Mouse (Mus musculus) heart, adult 9 months (tissue): ENCODE results near the gene Mpv17l.
"Not testable (repeated sequence)": the region's sequence is repeated elsewhere in the genome, so short reads cannot be mapped to it uniquely, and the experiment has no call there.

Experiments used
- DNase-seq, 2 experiments: peaks; one replicate each; pipeline ENCODE4 v3.0.0; 2022; ENCODE audit warnings: low spot score in 2 of 2

Gene Mpv17l

DNA sequence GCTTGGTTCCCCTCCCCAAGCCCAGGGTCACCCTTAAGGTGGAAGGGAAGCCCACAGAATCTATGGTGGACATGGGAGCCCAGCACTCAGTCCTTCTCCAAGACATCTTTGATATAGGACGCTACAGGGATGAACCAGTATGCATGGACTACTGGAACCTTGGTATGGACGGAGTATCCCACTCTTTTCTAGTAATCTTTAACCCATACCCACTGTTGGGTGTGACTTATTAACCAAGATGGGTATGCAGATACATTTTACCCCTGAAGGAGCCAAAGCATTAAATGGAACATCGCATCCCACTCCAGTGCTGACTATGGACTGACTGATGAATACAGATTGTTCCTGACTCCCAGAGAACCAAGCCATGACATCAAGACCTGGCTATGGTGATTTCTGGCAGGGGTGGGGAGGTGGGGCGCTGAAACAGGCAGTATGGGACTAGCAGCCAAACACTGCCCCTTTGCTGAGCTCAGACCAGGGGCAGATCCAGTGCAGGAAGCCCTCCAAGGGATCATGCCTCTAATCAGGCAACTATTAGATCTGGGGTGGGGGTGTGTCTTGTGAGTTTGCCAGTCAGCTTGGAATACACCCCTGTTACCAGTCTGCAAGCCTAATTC is 24.6 kb downstream of the Mpv17l start:
- no peak for DNase-seq

DNA sequence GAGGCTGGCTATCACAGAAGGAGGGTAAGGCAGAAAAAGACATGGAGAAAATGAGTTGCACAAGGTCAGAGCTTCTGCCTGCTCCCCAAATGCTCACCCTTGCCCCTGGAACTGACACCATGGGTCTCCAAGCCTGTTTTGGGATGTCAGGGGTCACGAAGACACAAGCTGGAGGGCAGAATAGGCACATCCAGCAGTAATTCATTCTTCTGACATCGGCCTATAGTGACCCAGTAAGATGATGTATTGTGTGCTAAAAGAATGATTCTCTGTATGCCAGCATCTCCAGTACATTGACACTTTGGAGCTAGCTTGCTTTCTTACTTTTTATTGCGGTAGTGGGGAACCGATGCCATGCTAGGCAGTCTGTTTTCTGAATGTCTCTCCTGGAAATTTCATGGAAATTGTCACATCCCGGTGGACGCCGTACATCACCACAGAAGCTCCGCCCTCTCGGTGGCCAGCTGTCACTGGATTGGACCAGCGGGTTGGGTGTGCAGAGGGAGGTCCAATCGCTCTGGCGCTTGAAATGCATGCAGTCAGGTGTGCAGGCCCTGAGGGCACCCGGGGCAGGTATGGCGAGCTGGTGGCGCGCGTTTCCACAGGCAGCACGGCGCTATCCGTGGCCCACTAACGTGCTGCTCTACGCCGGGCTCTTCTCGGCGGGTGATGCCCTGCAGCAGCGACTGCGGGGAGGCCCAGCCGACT is 37.3 kb downstream of the Mpv17l start:
- DNase-seq, result peak in 1 of 2 experiments; percentile 6

DNA sequence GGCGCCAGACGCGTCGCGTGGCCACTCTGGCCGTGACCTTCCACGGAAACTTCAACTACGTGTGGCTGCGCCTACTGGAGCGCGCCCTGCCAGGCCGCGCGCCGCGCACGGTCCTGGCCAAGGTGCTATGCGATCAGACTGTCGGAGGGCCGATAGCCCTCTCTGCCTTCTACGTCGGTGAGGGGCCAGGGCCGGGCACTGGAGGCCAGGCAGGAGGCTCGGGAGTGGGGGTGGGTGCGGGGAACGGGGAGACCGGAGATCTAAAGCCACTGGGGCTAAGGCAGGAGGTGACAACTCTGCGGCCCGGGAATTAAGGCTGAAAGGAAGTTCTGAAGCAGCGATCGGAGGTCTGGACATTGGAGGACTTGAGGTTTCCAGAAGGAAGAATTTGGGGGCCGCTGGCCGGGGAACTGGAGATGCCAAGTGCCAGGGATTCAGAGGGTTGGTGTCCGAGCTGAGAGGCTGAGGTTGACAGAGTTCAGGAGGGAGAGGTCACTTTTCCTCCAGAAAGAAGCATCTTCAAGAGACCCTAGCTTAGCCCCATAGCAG is 38.0 kb downstream of the Mpv17l start:
- no peak for DNase-seq

- DNase-seq, result no peak
Observed at GRCm38 (mm10) chr16:13944178-13944577, 41.2 kb downstream of the Mpv17l start.

DNA sequence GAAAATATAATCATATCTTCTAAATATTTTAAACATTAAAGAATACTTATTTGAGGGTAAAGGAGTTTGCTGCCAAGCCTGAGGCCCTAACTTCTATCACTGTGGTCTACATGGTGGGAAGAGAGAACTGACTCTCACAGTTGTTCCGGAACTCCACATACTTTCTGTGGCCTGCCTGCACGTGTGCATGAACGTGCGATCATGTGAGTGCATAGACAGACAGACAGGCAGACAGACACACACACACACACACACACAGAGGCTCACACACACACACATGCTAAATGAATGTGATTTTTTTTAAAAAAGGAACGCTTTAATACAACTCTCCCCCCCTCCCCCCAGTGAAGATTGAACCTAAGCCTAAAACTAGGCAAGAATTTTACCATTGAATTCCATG is 41.8 kb downstream of the Mpv17l start:
- no peak for DNase-seq

DNA sequence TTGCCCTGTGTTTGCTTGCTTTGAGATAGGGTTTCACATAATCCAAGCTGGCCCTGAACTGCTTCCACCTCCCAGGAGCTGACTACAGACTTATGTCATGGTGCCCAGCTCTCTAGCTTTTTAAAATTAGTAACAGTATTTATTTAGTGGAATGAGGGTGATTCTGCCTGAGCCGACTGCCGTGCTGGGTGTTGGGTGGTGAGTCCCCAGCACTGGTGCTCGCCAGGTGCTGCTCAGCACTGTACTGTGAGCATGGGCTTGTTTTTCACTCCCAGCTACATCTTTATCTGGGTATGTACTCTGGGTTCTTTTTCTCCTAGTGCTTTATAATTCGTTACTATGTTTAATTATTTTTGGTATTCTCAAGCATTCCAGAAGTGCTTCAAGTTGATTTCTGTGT is 42.2 kb downstream of the Mpv17l start:
- no peak for DNase-seq

GRCm38 (mm10) chr16:13946306-13946705 is 43.3 kb downstream of the Mpv17l start:
- DNase-seq, result no peak

DNA sequence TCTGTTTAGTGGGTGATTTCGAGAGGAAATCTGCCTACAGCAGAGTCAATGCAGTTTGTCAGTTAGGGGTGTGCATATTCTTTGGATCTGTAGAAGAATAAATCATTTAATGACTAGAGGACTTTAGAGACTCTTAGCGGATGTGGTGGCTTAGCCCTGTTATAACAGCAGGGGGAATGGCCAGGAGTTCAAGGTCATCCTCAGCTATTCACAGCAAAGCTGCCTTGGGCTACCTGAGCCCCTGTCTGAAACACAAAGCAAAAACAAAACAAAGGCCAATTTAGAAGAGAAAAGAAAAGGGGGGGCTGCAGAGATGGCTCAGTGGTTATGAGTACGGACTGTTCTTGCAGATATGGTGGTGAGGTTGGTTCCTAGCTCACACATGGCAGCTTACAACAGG is 48.3 kb downstream of the Mpv17l start:
- no peak for DNase-seq

DNA sequence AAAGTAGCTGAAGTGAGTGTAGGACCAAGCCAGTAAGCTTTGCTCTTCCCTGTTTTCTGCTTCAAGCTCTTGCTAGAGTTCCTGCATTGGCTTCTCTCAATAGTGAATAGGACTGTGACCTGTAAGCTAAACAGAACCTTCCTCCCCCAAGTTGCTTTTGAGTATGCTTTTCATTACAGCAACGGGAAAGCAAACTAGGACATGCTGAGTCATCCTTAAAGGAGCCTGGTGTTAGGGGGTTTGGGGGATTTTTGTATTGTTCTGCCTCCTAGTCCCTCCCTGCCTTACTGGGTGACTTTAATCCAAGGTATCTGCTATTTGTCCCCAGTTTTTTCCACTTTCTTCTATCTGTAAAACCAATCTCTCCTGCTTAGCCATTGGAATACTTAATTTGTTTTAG is 59.1 kb downstream of the Mpv17l start:
- no peak for DNase-seq

GRCm38 (mm10) chr16:13969096-13969495 is 66.1 kb downstream of the Mpv17l start:
- no peak for DNase-seq

DNA sequence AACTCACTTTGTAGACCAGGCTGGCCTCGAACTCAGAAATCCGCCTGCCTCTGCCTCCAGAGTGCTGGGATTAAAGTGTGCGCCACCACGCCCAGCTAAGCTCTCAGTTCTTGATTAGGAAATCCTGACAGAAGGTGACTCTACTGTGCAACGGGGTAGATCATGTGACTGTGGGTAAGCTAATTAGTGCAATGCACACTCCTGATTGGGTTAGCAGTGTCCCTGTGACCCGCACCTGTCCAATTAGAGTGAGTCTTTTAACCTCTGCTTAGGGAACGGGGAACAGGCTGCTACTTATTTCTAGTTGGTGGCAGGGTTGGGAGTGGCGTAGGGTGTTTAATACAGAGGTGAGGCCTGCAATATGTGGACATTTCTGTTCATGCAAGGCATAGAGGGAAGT is 69.1 kb downstream of the Mpv17l start:
- DNase-seq, result no peak

DNA sequence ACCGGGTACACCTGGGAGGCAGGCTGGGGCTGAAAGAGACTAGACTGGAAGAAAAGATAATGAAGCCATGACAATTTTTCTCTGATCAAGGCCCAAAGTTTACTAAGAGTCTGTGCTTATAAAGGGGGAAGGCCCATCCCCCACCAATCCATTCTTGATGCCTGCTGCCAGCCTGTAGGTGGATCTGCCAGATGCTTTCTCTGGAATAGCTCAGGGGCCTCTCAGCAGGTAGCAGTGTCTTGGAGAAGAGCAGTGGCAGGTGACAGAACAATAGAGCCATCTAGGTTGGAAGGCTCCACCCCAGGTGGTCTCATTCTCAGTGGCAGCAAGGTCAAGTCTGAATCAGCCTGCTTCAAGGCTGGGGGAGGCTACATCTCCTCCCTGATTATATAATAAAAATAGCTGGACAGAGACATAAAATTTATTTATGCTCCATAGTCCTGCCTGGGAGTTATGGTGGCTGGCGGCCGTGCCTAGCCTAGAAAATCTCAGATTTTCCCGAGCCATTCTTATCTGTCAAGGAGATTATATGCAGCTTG is 73.5 kb downstream of the Mpv17l start:
- DNase-seq, result not testable (repeated sequence)

DNA sequence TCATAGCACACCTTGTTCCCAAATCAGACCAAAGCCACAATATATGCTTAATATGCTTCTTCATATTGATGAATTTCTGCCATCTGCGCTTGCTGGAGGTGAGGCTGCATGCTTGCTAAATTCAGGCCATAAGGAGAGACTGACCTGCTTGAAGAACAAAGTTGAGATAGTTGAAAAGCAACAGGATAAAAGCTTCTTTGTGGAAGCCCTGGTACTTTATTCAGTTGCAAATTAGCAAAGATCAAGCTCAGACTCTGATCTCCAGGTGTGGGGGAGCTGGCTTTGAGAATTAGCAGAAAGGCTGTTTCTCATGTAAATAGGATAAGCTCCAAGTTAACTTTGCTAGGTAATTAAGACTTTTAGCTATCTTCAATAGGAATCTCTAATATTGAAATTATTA is 74.1 kb downstream of the Mpv17l start:
- DNase-seq, result not testable (repeated sequence)

DNA sequence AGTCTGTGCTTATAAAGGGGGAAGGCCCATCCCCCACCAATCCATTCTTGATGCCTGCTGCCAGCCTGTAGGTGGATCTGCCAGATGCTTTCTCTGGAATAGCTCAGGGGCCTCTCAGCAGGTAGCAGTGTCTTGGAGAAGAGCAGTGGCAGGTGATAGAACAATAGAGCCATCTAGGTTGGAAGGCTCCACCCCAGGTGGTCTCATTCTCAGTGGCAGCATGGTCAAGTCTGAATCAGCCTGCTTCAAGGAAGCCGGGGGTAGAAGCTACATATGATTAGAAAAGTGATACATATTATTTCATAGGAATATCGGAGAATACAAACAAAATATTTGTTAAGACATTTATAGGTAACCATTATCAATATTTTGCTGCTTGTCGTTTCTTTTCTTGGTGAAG is 78.8 kb downstream of the Mpv17l start:
- DNase-seq, result not testable (repeated sequence)

DNA sequence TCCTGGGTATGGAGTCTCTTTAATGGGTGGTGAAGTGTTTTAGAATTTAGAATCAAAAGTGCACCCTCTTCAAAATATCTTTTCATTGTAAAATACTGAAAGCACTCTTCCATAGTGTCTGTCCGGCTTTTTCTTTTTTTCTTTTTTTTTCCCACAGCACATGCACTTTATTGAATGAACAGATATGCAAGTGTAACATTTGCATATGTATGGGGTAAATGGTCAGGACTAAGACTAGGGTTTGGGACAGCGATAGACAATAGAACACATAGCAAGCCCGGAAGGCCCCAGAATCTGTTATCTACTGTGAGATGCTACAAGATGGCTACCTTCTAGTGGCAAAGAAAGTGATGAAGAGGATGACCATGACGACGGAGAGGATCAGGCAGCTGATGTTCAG is 80.2 kb downstream of the Mpv17l start:
- DNase-seq, result no peak

GRCm38 (mm10) chr16:13986197-13986573 is 83.2 kb downstream of the Mpv17l start:
- no peak for DNase-seq

GRCm38 (mm10) chr16:13986574-13987478 is 83.9 kb downstream of the Mpv17l start, which contains the start of the genes 2900011O08Rik and Ifitm7:
Gene 2900011O08Rik, plus strand, starts transcription at chr16:13986604.
Gene Ifitm7, minus strand, starts transcription at chr16:13986888.
- no peak for DNase-seq

DNA sequence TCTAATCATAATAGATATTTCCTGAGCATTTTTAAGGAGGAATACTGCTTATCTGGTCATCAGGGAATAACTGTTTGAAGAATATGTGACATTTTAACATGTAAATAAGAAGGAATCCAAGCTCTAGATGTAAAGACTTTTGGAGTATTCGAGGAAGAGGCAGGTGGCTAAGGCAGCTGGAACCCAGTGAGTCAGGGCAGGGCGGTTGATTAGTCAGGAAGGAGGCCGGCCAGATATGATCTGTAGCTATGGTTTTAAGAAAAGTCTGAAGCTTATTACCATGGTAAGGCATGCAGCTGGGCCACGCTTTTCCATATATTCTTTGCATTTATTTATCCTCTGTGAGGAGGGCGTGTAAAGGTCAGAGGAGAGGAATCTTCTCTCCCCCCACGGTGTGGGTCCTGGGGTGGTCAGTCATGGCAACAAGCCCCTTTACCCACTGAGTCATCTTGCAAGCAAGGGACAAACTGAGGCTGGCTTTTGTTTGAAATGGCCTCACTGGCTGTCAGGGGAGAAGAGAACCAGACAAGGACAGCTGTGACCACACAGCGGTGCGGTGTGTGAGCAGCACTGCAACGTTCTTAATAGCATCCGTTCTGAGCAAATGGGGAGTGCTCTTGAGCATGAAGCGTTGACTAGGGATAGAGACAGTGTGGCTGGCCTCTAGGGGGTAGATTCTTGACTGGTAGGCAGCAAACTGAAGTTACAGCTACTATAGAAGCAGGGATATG is 89.7 kb downstream of the Mpv17l start:
- DNase-seq, result no peak

DNA sequence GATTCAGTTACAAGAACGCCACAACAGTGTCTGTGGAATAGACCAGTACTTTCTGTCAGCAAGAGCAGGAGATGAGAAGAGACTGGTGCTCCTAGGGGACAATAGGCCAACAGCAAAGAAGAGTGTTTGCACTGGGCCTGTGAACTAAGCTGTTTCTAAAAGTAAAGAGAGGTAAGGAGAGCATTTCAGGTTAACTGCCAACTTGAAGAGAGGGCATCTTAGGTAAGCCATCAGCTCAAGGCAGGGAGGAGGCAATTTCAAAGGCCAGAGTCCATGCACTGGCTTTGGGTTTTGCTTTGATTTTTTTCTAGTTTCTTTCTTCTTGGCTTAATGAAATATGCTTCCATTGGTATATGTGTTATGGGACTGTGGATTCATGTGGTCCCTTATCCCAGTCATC is 91.1 kb downstream of the Mpv17l start:
- no peak for DNase-seq

DNA sequence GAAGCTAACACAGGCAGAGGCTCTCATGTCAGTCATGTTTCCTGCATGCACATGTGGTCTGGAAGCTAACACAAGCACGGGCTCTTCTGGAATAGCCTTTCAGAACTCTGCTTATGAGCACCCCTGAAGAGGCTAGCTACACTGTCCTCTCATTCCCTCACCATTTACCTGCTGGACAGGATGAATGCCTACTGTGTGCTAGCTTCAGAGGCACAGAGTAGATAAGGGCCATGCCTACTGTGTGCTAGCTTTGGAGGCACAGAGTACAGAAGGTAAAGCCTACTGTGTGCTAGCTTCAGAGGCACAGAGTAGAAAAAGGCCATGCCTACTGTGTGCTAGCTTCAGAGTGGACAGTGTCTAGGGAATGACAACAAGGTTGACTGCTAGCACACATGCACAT is 91.5 kb downstream of the Mpv17l start:
- no peak for DNase-seq
